Mouse (Mus musculus): Measurements from ENCODE around the gene Gm45234.
A peak's percentile ranks its signal among the peaks of the same experiment; 100 is the strongest.

Gm45234 gene

GRCm38 (mm10) chr6:124767536-124767919 lies 11.7 kb upstream of the Gm45234 start:
- DNase-seq (ENCODE audit: low spot score) = no peak

DNA sequence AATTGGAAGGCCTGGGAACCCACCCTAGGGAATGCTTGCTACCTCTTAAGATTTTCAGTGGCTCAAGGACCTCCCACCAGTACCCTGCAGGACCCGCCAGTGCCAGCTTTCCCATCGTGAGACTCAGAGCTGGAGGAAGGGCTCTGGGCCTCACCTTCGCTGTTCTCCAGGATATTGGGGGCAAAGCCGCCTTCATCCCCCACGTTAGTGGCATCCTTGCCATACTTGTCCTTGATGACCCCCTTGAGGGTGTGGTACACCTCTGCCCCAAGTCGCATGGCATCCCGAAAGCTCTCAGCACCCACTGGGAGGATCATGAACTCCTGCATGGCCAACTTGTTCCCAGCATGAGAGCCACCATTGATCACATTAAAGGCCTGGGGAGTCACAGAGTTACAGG lies 10.1 kb upstream of the Gm45234 start:
- DNase-seq (ENCODE audit: low spot score) = no peak

- peak; percentile 88 for DNase-seq (ENCODE audit: low spot score)
These were observed 3.4 kb upstream of the Gm45234 start for GRCm38 (mm10) chr6:124759259-124759658.

GRCm38 (mm10) chr6:124758849-124759232 lies 3.0 kb upstream of the Gm45234 start:
- DNase-seq (ENCODE audit: low spot score) = no peak

- no peak for DNase-seq (ENCODE audit: low spot score)
These were observed 2.4 kb upstream of the Gm45234 start for GRCm38 (mm10) chr6:124757909-124758848.

DNA sequence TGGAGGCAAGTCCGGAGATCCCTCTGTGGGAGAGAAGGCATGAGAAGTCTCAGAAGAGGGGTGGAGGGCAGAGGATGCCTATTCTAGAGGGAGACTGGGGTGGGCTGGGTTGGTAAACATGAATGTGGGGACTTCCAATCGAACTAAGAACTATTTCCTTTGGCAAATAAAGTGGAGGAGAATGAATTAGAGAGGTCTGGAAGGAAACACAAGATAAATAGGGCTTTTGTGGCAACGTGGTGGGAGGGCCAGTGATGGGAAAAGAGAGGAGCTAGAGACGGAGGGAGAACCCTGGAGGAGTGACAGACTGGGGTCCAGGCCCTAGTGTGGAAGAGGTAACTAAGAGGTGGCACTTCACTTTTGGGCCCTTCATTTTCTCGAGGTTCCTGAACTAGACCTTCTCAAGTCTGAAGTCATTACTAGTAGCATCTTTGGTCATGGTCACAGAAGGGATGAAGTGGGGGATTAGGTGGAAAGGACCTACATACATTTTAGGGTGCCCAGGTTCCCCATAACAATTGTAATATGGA lies 1.6 kb upstream of the Gm45234 start:
- no peak for DNase-seq (ENCODE audit: low spot score)

DNA sequence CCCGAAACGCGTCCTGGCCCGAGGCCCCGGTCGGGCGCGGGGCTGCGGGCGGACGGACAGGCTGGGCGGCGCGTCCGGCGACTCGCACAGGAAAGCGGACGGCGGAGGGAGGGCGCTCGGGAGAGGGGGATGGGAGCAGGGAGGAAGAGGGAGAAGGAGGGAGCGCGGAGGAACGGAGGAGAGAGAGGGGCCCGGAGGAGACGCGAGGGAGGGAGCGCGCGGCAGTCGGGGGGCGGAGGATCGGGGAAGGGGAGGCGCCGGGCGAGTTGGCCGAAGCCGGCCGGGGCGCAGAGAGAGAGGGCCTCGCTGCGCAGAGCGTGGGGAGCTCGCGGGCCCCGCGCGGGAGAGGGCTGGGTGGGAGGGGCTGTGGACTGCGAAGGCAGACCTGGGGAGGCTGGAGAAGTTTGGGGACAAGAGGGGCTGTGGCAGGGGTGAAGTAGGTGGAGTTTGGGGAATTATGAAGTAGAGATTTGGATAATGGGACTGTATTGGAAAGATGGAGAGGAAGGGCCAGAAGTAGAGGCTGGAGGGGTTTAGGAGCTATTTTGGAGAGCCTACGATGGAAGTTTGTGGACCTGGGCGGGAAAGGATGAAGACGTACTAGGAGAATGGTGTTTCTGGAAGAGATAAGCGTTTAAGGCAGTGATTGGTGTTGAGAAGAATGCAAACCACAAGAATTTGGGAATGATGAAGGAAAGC lies 980 bp upstream of the Gm45234 start:
- peak; percentile 81 for DNase-seq (ENCODE audit: low spot score)

DNA sequence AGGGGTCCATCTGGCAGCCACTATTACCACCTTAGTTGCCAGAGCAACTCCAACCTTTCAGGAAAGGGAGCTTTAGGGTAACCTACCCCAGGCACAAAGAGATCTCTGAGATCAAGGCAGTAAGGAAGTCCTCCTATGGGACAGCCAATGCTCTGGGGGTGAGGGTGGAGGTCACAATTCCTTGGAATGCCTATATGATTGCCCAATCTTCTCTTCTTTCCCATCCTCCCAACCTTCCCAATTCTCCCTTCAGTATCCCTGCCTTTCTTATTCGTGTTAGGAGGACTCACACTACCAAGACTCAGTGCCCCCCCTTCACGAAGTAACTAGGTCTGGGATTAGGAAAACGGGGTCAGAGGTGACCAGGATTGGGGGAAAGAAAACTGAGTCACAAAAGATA lies 515 bp downstream of the Gm45234 start:
- DNase-seq (ENCODE audit: low spot score) = no peak

DNA sequence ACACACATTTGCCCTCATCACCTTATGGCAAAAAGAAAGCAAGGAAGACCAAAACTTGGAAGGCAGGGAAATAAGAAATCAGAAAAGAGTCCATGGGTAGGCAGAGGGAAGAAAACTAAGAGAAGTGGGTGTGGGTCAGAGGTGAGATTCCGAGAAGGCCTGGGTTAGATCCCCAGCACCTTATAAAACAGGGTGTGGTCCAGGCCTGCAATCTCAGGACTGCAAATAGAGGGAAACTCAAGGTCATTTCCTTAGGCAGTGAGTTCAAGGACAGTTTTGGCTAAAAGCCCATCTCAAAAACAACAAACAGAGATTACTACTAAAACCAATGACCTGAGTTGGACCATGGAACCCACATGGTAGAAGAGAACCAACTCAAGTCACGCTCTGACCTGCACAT lies 2.0 kb downstream of the Gm45234 start:
- DNase-seq (ENCODE audit: low spot score) = no peak

- no peak for DNase-seq (ENCODE audit: low spot score)
These were observed 5.4 kb downstream of the Gm45234 start for GRCm38 (mm10) chr6:124750405-124750804.

- DNase-seq (ENCODE audit: low spot score) = no peak
These were observed 8.9 kb downstream of the Gm45234 start for GRCm38 (mm10) chr6:124746654-124747632.

GRCm38 (mm10) chr6:124746296-124746605 lies 9.6 kb downstream of the Gm45234 start:
- no peak for DNase-seq (ENCODE audit: low spot score)

GRCm38 (mm10) chr6:124745490-124746295 lies 10.1 kb downstream of the Gm45234 start:
- DNase-seq (ENCODE audit: low spot score) = peak; percentile 94

GRCm38 (mm10) chr6:124744755-124745321 lies 11.0 kb downstream of the Gm45234 start:
- DNase-seq (ENCODE audit: low spot score) = no peak

GRCm38 (mm10) chr6:124743647-124744046 lies 12.2 kb downstream of the Gm45234 start:
- no peak for DNase-seq (ENCODE audit: low spot score)

GRCm38 (mm10) chr6:124742839-124743514 lies 12.8 kb downstream of the Gm45234 start:
- no peak for DNase-seq (ENCODE audit: low spot score)

DNA sequence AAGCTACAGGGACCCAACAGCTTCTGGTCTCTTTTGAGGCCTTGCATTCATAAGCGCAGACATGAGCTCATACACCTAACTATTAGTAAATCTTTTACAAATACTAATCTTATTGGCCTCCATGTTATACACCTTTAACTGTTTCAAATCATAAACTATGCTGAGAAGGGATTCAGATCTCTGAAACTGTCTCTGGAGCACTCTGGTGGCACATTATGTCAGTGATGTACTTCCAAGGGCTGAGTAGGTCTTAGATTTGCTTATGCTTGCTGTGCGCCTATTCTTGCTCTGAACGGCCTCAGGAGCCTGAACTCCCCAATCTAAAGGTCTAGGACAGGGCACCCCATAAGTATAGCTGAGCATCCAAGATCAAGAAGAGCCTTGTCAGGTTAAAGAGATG lies 14.0 kb downstream of the Gm45234 start:
- no peak for DNase-seq (ENCODE audit: low spot score)

DNA sequence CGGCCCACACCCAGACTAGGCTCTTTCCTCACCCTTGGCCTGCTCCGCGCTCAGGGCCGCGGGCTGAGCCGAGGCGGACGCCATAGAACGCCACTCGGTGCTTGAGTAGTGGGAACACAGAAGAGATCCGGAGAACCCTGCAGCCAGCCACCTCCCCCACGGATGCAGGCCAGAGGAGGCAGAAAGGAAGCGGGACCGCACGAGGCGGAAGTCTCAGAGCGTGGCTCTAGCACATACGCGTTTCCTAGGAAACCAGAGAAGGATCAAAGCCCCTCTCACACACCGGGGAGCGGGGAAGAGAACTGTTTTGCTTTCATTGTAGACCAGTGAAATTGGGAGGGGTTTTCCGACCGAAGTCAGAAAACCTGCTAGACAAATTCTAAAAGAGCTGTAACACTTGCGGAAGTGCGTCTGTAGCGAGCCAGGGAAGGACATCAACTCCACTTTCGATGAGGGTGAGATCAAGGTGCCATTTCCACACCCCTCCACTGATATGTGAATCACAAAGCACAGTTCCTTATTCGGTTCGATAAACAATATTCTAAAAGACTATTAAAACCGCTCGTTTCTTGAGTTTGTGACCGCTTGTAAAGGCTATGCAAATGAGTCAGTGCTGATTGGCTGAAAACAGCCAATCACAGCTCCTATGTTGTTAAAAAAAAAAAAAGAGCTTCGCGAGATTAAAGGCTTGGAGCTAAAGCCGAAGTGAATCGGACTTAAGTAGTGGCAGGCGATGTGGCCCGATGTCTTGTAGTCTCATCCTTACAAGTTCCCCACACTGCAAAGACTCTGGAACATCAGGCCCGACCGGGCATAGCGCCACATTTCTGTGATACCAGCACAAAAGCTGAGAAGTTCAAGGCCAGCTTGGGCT lies 14.7 kb downstream of the Gm45234 start, which contains the start of gene Grcc10:
Gene Grcc10 (minus strand): TSS at position 487 of the 874 bp plus-strand sequence.
- peak; percentile 91 for DNase-seq (ENCODE audit: low spot score)
